Mouse (Mus musculus): ENCODE results near the gene Cacng7.

DNA sequence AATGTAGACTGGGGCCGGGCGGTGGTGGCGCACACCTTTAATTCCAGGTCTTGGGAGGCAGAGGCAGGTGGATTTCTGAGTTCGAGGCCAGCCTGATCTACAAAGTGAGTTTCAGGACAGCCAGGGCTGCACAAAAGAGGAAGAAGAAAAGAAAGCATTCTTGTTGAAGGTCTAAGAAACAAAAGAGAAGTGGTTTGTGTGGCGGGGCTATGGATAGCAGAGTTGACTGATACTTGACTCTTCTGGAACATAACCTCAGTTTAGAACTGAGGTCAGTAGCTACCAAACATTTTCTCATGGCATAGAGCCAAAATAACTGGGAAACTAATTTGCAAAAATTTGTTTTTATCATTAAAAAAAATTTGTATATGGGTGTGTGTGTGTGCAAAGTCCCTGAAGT, 46.7 kb upstream of the Cacng7 start:
- TF ChIP-seq ZNF384 (IDR thresholded peaks at IDR 0.05; ENCODE audit: low read depth, low read length) (no peak), HCFC1 (IDR thresholded peaks at IDR 0.05; ENCODE audit: borderline replicate concordance, insufficient read depth, low read length) (no peak)
